Mouse (Mus musculus) testis, adult 2 months (tissue): ENCODE results near the gene Prkag2. TPM values are rescaled to one million over a fixed set of nuclear protein-coding genes. Genes with fewer than 3 reads are reported as not detected.
A peak's percentile ranks its signal among the peaks of the same experiment; 100 is the strongest.

Experiments
- H3K27ac ChIP-seq: fragments of 200-500 bp; 2 replicates; pipeline ENCODE4 v1.5.1; 2012; ENCODE audit warnings: low read depth, low read length; ENCODE audit not compliant: control insufficient read depth, insufficient read depth
- H3K27me3 ChIP-seq: fragments of 200-500 bp; 2 replicates; pipeline ENCODE4 v1.6.1; 2012; ENCODE audit warnings: mild to moderate bottlenecking, low read length, moderate library complexity; ENCODE audit not compliant: control insufficient read depth, insufficient read depth
- H3K36me3 ChIP-seq: fragments of 200-500 bp; 2 replicates; pipeline ENCODE4 v1.6.1; 2012; ENCODE audit warnings: mild to moderate bottlenecking, low read length; ENCODE audit not compliant: control insufficient read depth, insufficient read depth
- H3K4me1 ChIP-seq: fragments of 200-500 bp; 2 replicates; pipeline ENCODE4 v1.6.1; 2012; ENCODE audit warnings: low read length; ENCODE audit not compliant: control insufficient read depth, insufficient read depth
- H3K4me3 ChIP-seq: fragments of 200-500 bp; 2 replicates; pipeline ENCODE4 v1.5.1; 2012; ENCODE audit warnings: low read depth, mild to moderate bottlenecking, low read length, moderate library complexity, mixed read lengths; ENCODE audit not compliant: control insufficient read depth
- CTCF ChIP-seq: fragments of 200-500 bp; IDR thresholded peaks from 2 replicates; pipeline ENCODE4 v1.5.1; 2012; ENCODE audit warnings: low read depth, mild to moderate bottlenecking, inconsistent platforms, low read length, moderate library complexity; ENCODE audit not compliant: control insufficient read depth, insufficient read depth, insufficient replicate concordance
- POLR2A ChIP-seq: fragments of 200-500 bp; IDR thresholded peaks from 2 replicates; pipeline ENCODE4 v1.6.1; 2012; ENCODE audit warnings: low read depth, mild to moderate bottlenecking, inconsistent platforms, low read length, moderate library complexity; ENCODE audit not compliant: control insufficient read depth
- polyA plus RNA-seq: library from polyadenylated mRNA; depleted of rRNA; stranded (reverse); fragments of >200 nt; gene quantifications from 2 replicates; pipeline ENCODE4 v1.2.3, GENCODE M21; 2012

Prkag2 gene
- polyA plus RNA-seq, 1 experiment, result 149 TPM

- H3K4me3 ChIP-seq, result peak overlapping the region; percentile 39
- no peaks in the 10 kb centered on the region; the same call in 1 of the 2 replicates for H3K4me1 ChIP-seq
- TF ChIP-seq CTCF, result no peak
- TF ChIP-seq POLR2A, result no peak; the same call in 1 of the 2 replicates
- no peaks in the 10 kb centered on the region for H3K27me3 ChIP-seq
- H3K27ac ChIP-seq, result no peak overlapping the region
- H3K36me3 ChIP-seq, result no peaks in the 10 kb centered on the region
Measured at GRCm38 (mm10) chr5:24995576-24996100, 104.8 kb downstream of the Prkag2 start.

DNA sequence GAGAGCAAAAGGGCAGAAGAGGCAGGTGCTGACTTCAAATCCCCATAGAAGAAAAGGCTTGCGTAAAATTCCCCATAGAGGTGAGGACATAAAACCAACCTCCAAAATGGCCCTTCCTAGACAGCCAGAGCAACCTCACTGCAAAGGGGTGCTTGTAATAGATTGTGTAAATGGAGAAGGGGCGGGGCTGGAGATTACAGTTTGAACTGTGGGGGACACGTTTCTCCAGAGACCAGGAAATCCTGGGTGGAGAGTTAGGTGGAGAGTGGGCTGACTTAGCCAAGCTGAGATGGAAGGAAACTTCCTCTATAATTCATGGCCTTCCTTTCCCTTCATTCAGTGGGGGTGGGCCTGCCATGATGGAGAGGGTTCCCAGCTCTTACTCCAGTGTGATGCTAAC is 107.3 kb downstream of the Prkag2 start:
- Histone ChIP-seq H3K27ac (no peak overlapping the region), H3K4me3 (no peak overlapping the region), H3K4me1 (no peaks in the 10 kb centered on the region), H3K36me3 (no peaks in the 10 kb centered on the region), H3K27me3 (no peaks in the 10 kb centered on the region)
- TF ChIP-seq CTCF (no peak), POLR2A (no peak)

- H3K36me3 ChIP-seq, result no peaks in the 10 kb centered on the region
- TF ChIP-seq CTCF (no peak), POLR2A (no peak)
- no peak overlapping the region for H3K27ac ChIP-seq
Measured at GRCm38 (mm10) chr5:24991575-24991974, 108.9 kb downstream of the Prkag2 start.

DNA sequence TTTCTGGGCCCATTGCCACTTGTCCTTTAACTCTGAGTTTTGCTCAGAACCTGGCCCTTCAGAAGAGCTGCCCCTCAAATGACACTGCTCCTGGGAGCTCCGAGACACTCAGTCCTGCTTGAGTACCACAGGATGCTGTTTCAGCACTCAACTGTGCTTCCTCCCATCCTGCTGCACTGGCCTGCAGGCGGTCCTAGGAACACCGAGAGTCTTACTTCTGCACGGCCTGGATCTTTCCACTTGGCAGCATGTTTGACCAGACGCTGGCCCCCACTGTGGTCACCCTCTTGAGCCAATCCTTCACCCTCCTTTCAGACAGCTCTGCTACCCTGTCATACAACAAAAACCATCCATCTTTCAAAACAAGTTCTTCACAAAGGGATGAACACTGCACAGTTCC is 110.0 kb downstream of the Prkag2 start:
- Histone ChIP-seq H3K36me3 (no peaks in the 10 kb centered on the region), H3K4me1 (no peaks in the 10 kb centered on the region), H3K27me3 (no peaks in the 10 kb centered on the region), H3K4me3 (no peak overlapping the region), H3K27ac (no peak overlapping the region)
- TF ChIP-seq POLR2A (no peak), CTCF (no peak)

More at GRCm38 (mm10) chr5:24991575-24991974, 108.9 kb downstream of the Prkag2 start:
- Histone ChIP-seq H3K27me3 (no peaks in the 10 kb centered on the region), H3K4me3 (no peak overlapping the region), H3K4me1 (no peaks in the 10 kb centered on the region)

- Histone ChIP-seq H3K27me3 (no peaks in the 10 kb centered on the region), H3K4me1 (no peaks in the 10 kb centered on the region), H3K4me3 (no peak overlapping the region), H3K27ac (no peak overlapping the region), H3K36me3 (no peaks in the 10 kb centered on the region)
- TF ChIP-seq CTCF (no peak), POLR2A (no peak)
Measured at GRCm38 (mm10) chr5:24989683-24990082, 110.8 kb downstream of the Prkag2 start.

DNA sequence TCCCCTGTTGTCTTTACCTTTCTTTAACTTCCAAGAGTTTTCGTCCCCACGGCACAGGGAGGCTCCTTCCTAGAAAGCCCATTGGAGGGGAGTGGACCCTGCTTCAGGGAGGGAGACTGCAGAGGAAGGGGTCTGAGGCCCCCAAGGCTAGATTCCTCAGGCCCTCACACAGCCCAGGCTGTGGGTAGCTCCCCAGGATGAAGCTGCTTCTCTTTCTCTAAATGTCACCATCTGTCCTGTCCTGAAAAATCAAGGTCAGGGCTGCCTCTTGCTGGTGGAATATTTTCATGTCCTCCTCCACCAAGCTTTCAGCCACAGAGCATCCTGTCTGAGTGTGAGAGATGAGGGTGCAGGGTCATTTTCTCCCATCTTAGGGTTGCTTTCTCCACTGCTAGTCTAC is 113.5 kb downstream of the Prkag2 start:
- no peaks in the 10 kb centered on the region for H3K4me1 ChIP-seq

GRCm38 (mm10) chr5:24986204-24986940 is 114.1 kb downstream of the Prkag2 start:
- Histone ChIP-seq H3K27me3 (no peaks in the 10 kb centered on the region), H3K27ac (no peak overlapping the region), H3K36me3 (no peaks in the 10 kb centered on the region), H3K4me3 (no peak overlapping the region), H3K4me1 (no peaks in the 10 kb centered on the region)
- TF ChIP-seq CTCF (no peak), POLR2A (no peak)

More for the DNA sequence above, 113.5 kb downstream of the Prkag2 start:
- Histone ChIP-seq H3K27me3 (no peaks in the 10 kb centered on the region), H3K27ac (no peak overlapping the region), H3K4me3 (no peak overlapping the region), H3K36me3 (no peaks in the 10 kb centered on the region)
- TF ChIP-seq POLR2A (no peak), CTCF (no peak)
